Mouse (Mus musculus): ENCODE measurements around the gene Rps2. TPM values are rescaled to one million over a fixed set of nuclear protein-coding genes. Genes with fewer than 3 reads are reported as not detected.

The Rps2 gene
- polyA plus RNA-seq, 1 experiment = 685 TPM

DNA sequence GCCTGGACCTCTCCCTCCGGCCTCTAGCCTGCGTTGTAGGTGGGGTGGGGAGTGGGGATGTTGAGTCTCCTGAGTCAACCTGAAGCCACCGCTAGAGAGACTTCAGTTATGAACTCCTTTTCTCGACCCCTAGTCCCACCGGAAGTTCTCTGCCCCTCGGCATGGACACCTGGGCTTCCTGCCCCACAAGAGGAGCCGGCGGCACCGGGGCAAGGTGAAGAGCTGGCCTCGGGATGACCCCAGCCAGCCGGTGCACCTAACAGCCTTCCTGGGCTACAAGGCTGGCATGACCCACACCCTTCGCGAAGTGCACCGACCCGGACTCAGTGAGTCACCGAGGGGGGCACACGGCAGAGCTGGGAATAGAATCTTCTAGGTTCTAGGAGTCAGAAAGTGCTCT, 10.3 kb downstream of the Rps2 start:
- no peak overlapping the region for H3K27ac ChIP-seq (ENCODE audit: insufficient read depth, low read depth, low read length)
- no peak overlapping the region for H3K4me3 ChIP-seq (ENCODE audit: insufficient read depth, low read length)
- H3K4me1 ChIP-seq (ENCODE audit: control insufficient read depth, insufficient read depth, low read length) = peaks cover 8% of the 10 kb centered on the region
- TF ChIP-seq CTCF (IDR thresholded peaks at IDR 0.05; ENCODE audit: low read depth, low read length) (no peak), POLR2A (IDR thresholded peaks at IDR 0.05; ENCODE audit: borderline replicate concordance, low read depth, low read length) (no peak)

DNA sequence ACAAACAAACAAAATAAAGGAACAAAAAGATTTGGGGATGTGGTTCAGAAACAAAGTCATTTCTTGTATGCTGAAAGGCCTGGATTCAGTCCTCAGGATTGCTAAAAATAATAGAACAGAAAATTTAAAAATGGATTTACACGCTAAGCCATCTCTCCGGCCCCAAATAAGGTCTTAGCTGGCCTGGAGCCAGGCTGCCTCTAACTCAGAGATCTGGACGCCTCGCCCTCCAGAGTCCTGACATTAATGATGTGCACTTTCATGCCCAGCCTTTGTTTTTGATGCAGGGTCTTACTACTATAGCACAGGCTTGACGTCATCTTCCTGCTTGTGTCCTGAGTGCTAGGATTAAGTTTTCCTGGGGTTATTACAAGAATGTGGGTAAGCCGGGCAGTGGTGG, 11.2 kb downstream of the Rps2 start:
- no peak overlapping the region for H3K27ac ChIP-seq (ENCODE audit: insufficient read depth, low read depth, low read length)
- no peak overlapping the region for H3K4me3 ChIP-seq (ENCODE audit: insufficient read depth, low read length)
- no peak for TF ChIP-seq CTCF (IDR thresholded peaks at IDR 0.05; ENCODE audit: low read depth, low read length)
- no peak for TF ChIP-seq POLR2A (IDR thresholded peaks at IDR 0.05; ENCODE audit: borderline replicate concordance, low read depth, low read length)
- peaks cover 11% of the 10 kb centered on the region for H3K4me1 ChIP-seq (ENCODE audit: control insufficient read depth, insufficient read depth, low read length)

DNA sequence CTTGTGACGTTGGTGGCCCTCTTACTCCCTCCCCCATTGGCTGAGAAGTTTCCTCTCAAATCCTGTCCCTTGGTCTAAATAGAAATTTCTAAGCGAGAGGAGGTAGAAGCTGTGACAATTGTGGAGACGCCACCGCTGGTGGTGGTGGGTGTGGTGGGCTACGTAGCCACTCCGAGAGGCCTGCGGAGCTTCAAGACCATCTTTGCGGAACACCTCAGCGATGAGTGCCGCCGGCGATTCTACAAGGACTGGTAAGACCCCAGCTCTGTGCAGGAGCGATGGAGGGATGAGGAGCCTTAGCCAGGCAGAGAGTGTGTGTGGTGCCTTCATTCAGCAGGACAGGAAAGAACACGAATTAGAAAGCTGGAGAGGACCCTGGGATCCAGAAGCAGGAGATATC, 12.9 kb downstream of the Rps2 start:
- Histone ChIP-seq H3K4me1 (ENCODE audit: control insufficient read depth, insufficient read depth, low read length) (peaks cover 18% of the 10 kb centered on the region), H3K27ac (ENCODE audit: insufficient read depth, low read depth, low read length) (no peak overlapping the region), H3K4me3 (ENCODE audit: insufficient read depth, low read length) (no peak overlapping the region)
- no peak for TF ChIP-seq CTCF (IDR thresholded peaks at IDR 0.05; ENCODE audit: low read depth, low read length)
- TF ChIP-seq POLR2A (IDR thresholded peaks at IDR 0.05; ENCODE audit: borderline replicate concordance, low read depth, low read length) = no peak

DNA sequence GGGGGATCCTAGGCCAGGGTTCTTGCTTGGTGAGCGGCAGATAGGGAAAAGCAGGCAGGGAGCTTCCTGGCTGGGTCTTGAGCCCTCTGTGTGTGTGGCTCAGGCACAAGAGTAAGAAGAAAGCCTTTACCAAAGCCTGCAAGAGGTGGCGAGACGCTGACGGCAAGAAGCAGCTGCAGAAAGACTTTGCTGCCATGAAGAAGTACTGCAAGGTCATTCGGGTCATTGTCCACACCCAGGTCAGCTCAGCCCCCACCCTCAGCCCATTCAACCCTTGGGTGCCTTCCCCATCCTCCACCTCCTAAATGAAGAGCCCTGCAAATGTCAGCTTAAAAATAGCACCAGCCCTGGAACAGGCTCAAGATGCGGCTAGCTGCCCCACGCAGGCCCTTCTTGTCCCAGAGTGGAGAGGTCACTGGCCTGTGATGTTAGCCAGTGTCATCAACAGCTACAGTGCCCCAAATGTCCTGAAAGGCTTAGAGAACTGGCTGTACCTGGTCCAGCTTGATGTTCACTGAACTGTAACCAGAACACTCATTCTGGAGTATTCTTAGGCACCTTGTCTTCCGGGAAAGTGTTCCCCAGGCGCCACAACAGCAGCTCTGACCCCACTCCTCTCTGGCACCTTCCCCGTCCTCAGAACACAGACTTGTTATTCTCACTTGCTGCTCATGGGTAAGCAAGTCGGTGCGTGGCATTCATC, 14.5 kb downstream of the Rps2 start:
- TF ChIP-seq POLR2A (IDR thresholded peaks at IDR 0.05; ENCODE audit: borderline replicate concordance, low read depth, low read length) = no peak
- no peak for TF ChIP-seq CTCF (IDR thresholded peaks at IDR 0.05; ENCODE audit: low read depth, low read length)
- peaks cover 21% of the 10 kb centered on the region for H3K4me1 ChIP-seq (ENCODE audit: control insufficient read depth, insufficient read depth, low read length)

DNA sequence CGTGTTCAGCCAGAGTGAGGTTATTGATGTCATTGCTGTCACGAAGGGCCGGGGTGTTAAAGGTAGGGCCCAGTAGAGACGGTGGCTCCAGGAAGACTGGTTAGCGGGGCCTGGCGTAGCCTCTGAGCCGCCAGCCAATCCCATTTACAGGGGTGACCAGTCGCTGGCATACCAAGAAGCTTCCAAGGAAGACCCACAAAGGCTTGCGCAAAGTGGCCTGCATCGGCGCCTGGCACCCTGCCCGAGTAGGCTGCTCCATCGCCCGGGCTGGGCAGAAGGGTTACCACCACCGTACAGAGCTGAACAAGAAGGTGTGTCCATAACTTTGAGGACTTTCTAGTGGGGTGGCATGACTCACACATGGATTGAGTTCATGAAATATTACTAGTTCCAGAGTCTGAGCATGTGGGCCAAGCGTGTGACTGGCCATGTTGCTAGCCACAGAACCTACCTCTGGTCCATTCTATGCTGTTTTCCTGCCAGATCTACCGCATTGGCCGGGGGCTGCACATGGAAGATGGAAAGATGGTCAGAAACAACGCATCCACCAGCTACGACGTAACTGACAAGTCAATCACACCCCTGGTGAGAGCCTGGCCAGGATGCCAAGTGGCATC, 15.6 kb downstream of the Rps2 start:
- Histone ChIP-seq H3K4me1 (ENCODE audit: control insufficient read depth, insufficient read depth, low read length) (peaks cover 29% of the 10 kb centered on the region), H3K27ac (ENCODE audit: insufficient read depth, low read depth, low read length) (no peak overlapping the region), H3K4me3 (ENCODE audit: insufficient read depth, low read length) (no peak overlapping the region)
- TF ChIP-seq POLR2A (IDR thresholded peaks at IDR 0.05; ENCODE audit: borderline replicate concordance, low read depth, low read length) (no peak), CTCF (IDR thresholded peaks at IDR 0.05; ENCODE audit: low read depth, low read length) (no peak)

More for the DNA sequence above, 14.5 kb downstream of the Rps2 start:
- H3K27ac ChIP-seq (ENCODE audit: insufficient read depth, low read depth, low read length) = no peak overlapping the region
- no peak overlapping the region for H3K4me3 ChIP-seq (ENCODE audit: insufficient read depth, low read length)

DNA sequence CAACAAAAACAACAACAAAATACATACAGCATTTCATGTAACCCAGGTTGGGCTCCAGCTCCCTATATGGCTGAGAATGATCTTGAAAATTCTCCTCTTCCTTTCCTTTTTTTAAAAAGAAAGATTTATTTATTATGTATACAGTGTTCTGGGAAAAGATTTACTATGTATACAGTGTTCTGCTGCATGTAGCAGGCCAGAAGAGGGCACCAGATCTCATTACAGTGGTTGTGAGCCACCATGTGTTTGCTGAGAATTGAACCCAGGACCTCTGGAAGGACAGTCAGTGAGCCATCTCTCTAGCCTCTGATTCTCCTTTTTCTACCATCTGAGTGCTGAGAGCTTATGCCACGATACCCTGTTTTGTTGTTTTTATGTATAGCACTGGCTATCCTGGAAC, 16.6 kb downstream of the Rps2 start:
- Histone ChIP-seq H3K27ac (ENCODE audit: insufficient read depth, low read depth, low read length) (no peak overlapping the region), H3K4me1 (ENCODE audit: control insufficient read depth, insufficient read depth, low read length) (peaks cover 35% of the 10 kb centered on the region), H3K4me3 (ENCODE audit: insufficient read depth, low read length) (no peak overlapping the region)
- no peak for TF ChIP-seq CTCF (IDR thresholded peaks at IDR 0.05; ENCODE audit: low read depth, low read length)
- TF ChIP-seq POLR2A (IDR thresholded peaks at IDR 0.05; ENCODE audit: borderline replicate concordance, low read depth, low read length) = no peak

DNA sequence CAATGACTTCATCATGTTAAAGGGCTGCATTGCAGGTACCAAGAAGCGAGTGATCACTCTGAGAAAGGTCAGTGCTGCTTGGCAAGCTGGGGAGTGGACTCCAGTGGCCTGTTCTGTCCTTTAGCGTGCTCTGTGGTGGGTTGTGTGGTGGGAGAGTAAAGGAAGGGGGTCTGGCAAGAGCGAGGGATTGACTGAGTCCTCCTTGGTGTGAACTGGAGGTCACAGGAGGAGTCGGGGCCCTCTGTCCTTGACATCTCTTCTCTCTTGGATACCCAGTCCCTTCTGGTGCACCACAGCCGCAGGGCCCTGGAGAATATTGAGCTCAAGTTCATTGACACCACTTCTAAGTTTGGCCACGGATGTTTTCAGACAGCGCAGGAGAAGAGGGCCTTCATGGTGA, 17.5 kb downstream of the Rps2 start:
- no peak overlapping the region for H3K27ac ChIP-seq (ENCODE audit: insufficient read depth, low read depth, low read length)
- H3K4me3 ChIP-seq (ENCODE audit: insufficient read depth, low read length) = peak overlapping the region; percentile 54; the same call in 1 of the 2 replicates
- peaks cover 35% of the 10 kb centered on the region for H3K4me1 ChIP-seq (ENCODE audit: control insufficient read depth, insufficient read depth, low read length)
- TF ChIP-seq POLR2A (IDR thresholded peaks at IDR 0.05; ENCODE audit: borderline replicate concordance, low read depth, low read length) = no peak
- no peak for TF ChIP-seq CTCF (IDR thresholded peaks at IDR 0.05; ENCODE audit: low read depth, low read length)

DNA sequence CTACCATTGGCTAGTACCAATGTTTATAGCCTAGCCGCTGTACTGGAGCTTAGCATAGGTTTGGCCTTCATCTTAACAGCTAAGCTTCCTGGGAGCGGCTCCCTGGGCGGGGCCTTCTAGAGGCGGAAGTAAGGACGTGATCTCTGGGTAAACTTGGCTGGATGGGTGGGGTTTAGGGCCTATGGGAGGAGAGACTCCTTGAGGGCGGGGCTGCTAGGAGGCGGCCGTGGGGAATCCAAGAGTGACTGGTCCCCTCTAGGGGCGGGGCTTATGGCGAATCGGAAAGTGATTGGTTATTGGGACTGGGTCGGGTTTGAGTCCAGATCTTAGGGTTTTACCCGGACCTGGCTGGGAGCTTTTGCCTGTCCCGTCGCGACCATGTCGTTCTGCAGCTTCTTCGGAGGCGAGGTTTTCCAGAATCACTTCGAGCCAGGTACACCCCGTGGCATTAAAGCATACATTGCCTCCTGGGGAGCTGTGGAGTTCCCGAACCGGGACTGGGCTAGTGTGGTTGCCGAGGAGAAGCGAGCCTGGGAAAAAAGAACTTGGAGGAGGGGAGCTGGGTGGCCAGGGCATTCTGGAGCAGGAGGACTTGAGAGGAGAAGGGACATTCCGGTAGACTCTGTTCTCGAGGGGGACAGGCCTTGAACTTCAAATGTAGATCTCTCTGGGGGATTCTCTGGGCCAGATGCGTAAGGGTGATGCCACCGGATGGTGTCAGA, 18.6 kb downstream of the Rps2 start, which contains the start of gene Msrb1:
Gene Msrb1, plus strand, starts transcription at position 313 of the 722 bp plus-strand sequence.
- TF ChIP-seq POLR2A (IDR thresholded peaks at IDR 0.05; ENCODE audit: borderline replicate concordance, low read depth, low read length) = peak; percentile 92; the same call in 1 of the 2 replicates
- TF ChIP-seq CTCF (IDR thresholded peaks at IDR 0.05; ENCODE audit: low read depth, low read length) = no peak
- H3K27ac ChIP-seq (ENCODE audit: insufficient read depth, low read depth, low read length) = peak within 1 kb of the TSS; percentile 57
- H3K4me1 ChIP-seq (ENCODE audit: control insufficient read depth, insufficient read depth, low read length) = peaks cover 40% of the 10 kb centered on the region
- H3K4me3 ChIP-seq (ENCODE audit: insufficient read depth, low read length) = peak within 1 kb of the TSS; percentile 78

DNA sequence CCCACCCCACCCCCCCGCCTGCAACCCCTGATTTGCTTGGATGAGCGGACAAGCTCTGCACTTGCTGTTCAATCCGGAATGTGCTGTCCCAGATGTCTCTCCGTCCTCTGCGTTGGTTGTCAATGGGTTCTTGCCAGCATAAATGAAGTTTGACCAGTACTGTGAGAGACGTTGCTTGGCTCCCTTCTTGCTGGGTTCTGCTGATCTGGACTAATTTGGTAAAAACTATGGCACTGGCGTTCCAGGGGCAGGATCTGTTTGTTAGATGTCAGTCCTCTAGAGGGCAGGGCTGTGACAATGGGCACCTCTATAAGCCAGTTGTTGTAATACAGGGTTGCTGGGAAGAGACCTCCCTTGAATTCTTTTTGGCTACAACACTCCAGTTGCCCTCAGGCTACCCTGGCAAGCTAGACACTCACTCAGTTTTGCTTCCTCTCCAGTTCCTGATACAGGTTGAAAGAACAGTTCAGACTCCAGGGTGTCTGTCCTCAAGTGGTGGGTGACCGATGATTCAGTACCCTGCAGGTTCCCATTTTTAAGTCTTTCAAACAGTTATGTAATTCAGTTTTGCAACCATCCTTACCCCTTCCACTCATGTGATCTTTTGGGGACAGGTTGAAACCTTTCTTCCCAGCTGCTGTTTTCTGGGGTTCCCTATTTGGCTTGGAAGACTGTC, 19.4 kb downstream of the Rps2 start:
- peak overlapping the region; percentile 78 for H3K4me3 ChIP-seq (ENCODE audit: insufficient read depth, low read length)
- peaks cover 46% of the 10 kb centered on the region for H3K4me1 ChIP-seq (ENCODE audit: control insufficient read depth, insufficient read depth, low read length)
- peak; percentile 5; the same call in 1 of the 2 replicates for TF ChIP-seq CTCF (IDR thresholded peaks at IDR 0.05; ENCODE audit: low read depth, low read length)
- TF ChIP-seq POLR2A (IDR thresholded peaks at IDR 0.05; ENCODE audit: borderline replicate concordance, low read depth, low read length) = no peak
- H3K27ac ChIP-seq (ENCODE audit: insufficient read depth, low read depth, low read length) = peak overlapping the region; percentile 57
